Mouse (Mus musculus) liver, embryonic 16.5 days (tissue): ENCODE measurements around the gene Hectd4. TPM values are rescaled to one million over a fixed set of nuclear protein-coding genes. Genes with fewer than 3 reads are reported as not detected.

ENCODE experiments used
- ATAC-seq: fragments of 200-750 bp; cut with Nextera tagmentation; 2 replicates; pipeline ENCODE4 v1.8.0; 2017; ENCODE audit warnings: low read depth, mild to moderate bottlenecking, moderate number of reproducible peaks, moderate library complexity
- H3K27ac ChIP-seq: fragments of 300-500 bp; sonication (generic); 2 replicates; pipeline ENCODE4 v1.5.1; 2014; ENCODE audit warnings: mild to moderate bottlenecking, low read length
- H3K27me3 ChIP-seq: fragments of 300-500 bp; sonication (generic); 2 replicates; pipeline ENCODE4 v1.6.1; 2014; ENCODE audit warnings: low read depth, low read length, mixed read lengths; ENCODE audit not compliant: control insufficient read depth, insufficient read depth
- H3K36me3 ChIP-seq: fragments of 300-500 bp; sonication (generic); 2 replicates; pipeline ENCODE4 v1.6.1; 2014; ENCODE audit warnings: mild to moderate bottlenecking; ENCODE audit not compliant: control insufficient read depth, insufficient read depth
- H3K4me1 ChIP-seq: fragments of 300-500 bp; sonication (generic); 2 replicates; pipeline ENCODE4 v1.6.1; 2014; ENCODE audit warnings: low read depth, low read length, mixed read lengths; ENCODE audit not compliant: control insufficient read depth
- H3K4me2 ChIP-seq: fragments of 300-500 bp; sonication (generic); 2 replicates; pipeline ENCODE4 v1.6.1; 2014; ENCODE audit warnings: low read depth, low read length, mixed read lengths
- H3K4me3 ChIP-seq: fragments of 300-500 bp; sonication (generic); 2 replicates; pipeline ENCODE4 v1.5.1; 2014; ENCODE audit warnings: low read depth, mild to moderate bottlenecking, low read length
- H3K9ac ChIP-seq: fragments of 300-500 bp; sonication (generic); 2 replicates; pipeline ENCODE4 v1.6.1; 2014; ENCODE audit warnings: low read depth, low read length
- H3K9me3 ChIP-seq: fragments of 300-500 bp; sonication (generic); replicated peaks from 2 replicates; pipeline ENCODE4 v1.6.1; 2016; ENCODE audit warnings: low read length; ENCODE audit not compliant: control insufficient read depth
- WGBS: fragments of 180-500 bp; shearing (Covaris S2); extraction: QIAGEN DNeasy Blood & Tissue Kit; methylation state at CpG from one replicate; pipeline ENCODE4 v1.1.7; 2014; ENCODE audit not compliant: insufficient replicate concordance; 5-methylcytosine and 5-hydroxymethylcytosine counted together
- polyA plus RNA-seq: library from polyadenylated mRNA; unstranded; fragments of >200 nt; fragmentation: Nextera tagmentation; extraction: Ambion mirVana; gene quantifications from 2 replicates; pipeline ENCODE4 v1.2.1, GENCODE M21; 2015

Gene Hectd4
- polyA plus RNA-seq, 1 experiment from 2014 or later: 8.7 TPM

- H3K9me3 ChIP-seq: no peaks in the 10 kb centered on the region
- H3K9ac ChIP-seq: no peak overlapping the region
- 45% methylated on average over 16 of the region's 16 CpGs for WGBS
- no peak overlapping the region for H3K4me3 ChIP-seq
- no peaks in the 10 kb centered on the region for H3K27me3 ChIP-seq
- H3K4me2 ChIP-seq: no peak overlapping the region
- H3K36me3 ChIP-seq: no peaks in the 10 kb centered on the region
- H3K27ac ChIP-seq: no peak overlapping the region
- H3K4me1 ChIP-seq: peaks cover 5% of the 10 kb centered on the region
- no peak for ATAC-seq
These were observed 172.8 kb downstream of the Hectd4 start for GRCm38 (mm10) chr5:121392667-121393380.

DNA sequence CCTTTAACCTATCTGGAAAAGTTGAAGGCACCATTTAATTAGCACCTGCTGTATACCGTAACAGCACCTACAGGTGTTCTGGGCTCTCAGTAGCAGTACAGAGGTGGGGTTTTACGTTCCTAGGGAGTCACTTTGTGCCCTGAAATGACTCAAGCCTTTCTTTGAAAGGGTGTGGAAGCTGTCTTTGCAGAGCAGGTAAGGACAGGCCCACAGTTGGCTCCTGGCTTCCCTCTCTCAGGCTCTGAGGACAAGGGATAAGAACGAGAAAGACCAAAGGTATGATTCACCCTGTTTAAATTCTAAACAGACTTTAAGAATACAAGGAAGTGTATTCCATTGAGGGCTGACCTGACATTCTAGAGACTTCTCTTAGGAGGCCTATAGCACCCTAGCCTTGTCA is 173.4 kb downstream of the Hectd4 start:
- H3K9me3 ChIP-seq: no peaks in the 10 kb centered on the region
- peaks cover 6% of the 10 kb centered on the region for H3K4me1 ChIP-seq
- no peak overlapping the region for H3K4me2 ChIP-seq
- no peak overlapping the region for H3K4me3 ChIP-seq
- no peak overlapping the region for H3K9ac ChIP-seq
- H3K36me3 ChIP-seq: no peaks in the 10 kb centered on the region
- no peak for ATAC-seq
- no peak overlapping the region for H3K27ac ChIP-seq
- 77% methylated on average over 3 of the region's 3 CpGs for WGBS
- no peaks in the 10 kb centered on the region for H3K27me3 ChIP-seq

DNA sequence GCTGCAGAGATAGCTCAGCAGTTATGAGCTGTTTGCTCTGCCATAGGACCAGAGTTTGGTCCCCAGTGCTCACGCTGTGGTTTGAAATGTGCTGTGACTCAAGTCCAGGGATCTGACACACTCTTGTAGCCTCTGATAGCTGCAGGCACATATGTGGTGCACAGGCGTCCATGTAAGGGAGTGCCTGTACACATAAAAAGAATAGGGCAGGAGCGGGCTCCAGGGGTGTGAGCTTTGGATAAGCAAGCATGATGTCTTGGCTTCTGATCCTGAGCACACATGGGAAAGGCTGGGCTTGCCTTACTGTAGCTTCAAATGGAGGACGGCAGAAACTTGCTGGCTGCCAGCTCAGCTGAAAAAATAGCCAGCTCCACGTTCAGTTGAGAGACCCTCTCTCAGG is 175.6 kb downstream of the Hectd4 start:
- Histone ChIP-seq H3K27ac (no peak overlapping the region), H3K36me3 (no peaks in the 10 kb centered on the region), H3K9me3 (no peaks in the 10 kb centered on the region), H3K4me1 (peaks cover 25% of the 10 kb centered on the region), H3K4me3 (no peak overlapping the region), H3K4me2 (no peak overlapping the region), H3K27me3 (no peaks in the 10 kb centered on the region), H3K9ac (no peak overlapping the region)
- no peak for ATAC-seq
- WGBS: 69% methylated on average over 5 of the region's 5 CpGs

DNA sequence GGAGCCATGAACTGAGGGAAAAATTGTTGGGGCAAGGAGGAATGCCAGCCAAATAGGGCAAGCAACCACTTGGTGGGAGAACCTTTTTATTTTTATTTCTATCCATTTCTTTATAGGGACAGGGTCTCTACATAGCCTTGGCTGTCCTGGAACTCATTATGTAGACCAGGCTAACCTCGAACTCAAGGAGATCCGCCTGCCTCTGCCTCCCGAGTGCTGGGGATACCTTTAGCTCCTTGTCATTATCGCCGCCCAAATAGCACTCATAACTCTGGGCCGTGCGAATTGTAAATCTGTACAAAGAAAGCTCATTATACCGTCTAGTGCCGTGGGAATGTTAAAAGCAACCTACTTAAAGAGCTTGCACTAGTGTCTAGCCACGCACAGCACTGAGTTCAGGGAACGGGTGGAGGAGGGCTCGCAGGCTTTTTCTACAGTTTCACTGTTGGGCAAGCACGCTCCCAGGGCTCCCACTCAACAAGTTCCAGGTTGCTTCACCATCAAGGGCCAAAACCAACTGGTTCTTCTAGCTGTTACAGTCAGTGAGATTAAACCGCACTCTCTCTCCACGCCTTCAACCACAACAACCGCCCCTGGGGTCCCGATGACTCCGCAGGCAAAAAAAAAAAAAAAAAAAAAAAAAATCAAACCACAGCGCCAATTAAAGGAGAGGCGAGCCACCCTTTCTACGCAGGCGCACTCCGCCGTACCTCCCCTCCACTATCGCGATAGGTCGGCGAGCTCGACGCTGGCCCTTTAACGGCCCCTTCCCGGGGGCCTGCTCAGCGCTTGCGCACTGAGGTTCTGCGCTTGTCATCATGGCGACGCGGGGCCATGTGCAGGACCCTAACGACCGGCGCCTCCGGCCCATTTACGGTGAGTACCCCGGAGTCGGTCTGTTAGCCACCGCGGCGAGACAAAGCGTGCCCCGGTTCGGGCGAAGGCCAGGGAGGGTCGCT is 177.4 kb downstream of the Hectd4 start, which contains the start of gene Naa25:
Gene Naa25, plus strand, starts transcription at position 750 of the 959 bp plus-strand sequence.
- H3K36me3 ChIP-seq: no peaks in the 10 kb centered on the region
- H3K4me1 ChIP-seq: peaks cover 33% of the 10 kb centered on the region
- H3K27ac ChIP-seq: peak within 1 kb of the TSS; percentile 86
- 6% methylated on average over 52 of the region's 53 CpGs for WGBS
- H3K4me2 ChIP-seq: peak within 1 kb of the TSS; percentile 97
- ATAC-seq: peak; percentile 96
- peak within 1 kb of the TSS; percentile 84 for H3K9ac ChIP-seq
- no peaks in the 10 kb centered on the region for H3K9me3 ChIP-seq
- no peaks in the 10 kb centered on the region for H3K27me3 ChIP-seq
- peak within 1 kb of the TSS; percentile 93 for H3K4me3 ChIP-seq

DNA sequence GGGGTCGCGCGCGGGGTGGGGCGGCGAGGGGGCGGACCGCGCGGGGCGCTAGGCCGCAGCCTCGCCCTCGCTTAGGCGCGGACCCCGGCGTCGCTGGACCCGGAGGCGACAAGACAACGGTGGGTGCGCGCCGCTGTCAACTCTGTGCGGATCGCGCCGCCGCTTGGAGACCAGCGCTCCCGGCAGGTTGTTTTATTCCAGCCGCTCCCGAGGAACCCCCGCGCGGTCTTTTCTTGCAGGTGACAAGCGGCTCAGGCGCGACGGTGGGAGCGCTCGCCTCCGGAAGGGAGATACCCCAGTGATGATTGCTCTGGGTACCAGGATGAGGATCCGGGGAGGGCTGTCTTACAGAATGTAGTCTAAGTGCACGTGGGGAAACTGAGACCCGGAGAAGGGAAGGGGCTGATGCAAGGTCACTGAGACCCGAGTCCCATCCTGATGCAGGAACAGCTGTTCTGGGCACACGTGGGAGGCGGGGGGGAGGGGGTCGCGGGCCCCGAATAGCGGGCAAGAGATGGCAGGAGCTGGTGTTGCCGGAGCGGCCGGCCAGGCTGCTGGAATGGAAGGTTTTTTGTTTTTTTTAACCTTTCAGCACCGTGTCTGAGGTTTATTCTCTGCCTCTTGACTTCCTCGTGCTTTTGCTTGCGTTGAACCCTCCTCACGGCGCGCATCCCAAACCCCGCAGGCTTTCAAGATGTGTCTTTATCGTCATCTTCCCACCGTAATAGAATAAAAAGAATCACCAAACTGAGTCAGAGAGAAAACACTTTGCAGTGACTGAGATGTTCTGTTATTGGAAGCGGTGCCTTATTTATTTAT is 178.3 kb downstream of the Hectd4 start:
- peak overlapping the region; percentile 93 for H3K4me3 ChIP-seq
- peak overlapping the region; percentile 45 for H3K27ac ChIP-seq
- H3K9ac ChIP-seq: peak overlapping the region; percentile 84
- no peaks in the 10 kb centered on the region for H3K9me3 ChIP-seq
- WGBS: 1% methylated on average over 67 of the region's 67 CpGs
- H3K4me2 ChIP-seq: peak overlapping the region; percentile 97
- peak; percentile 72 for ATAC-seq
- H3K36me3 ChIP-seq: no peaks in the 10 kb centered on the region
- H3K4me1 ChIP-seq: peaks cover 33% of the 10 kb centered on the region
- H3K27me3 ChIP-seq: no peaks in the 10 kb centered on the region

- 22% methylated on average over 9 of the region's 9 CpGs for WGBS
- ATAC-seq: no peak
- Histone ChIP-seq H3K27ac (no peak overlapping the region), H3K9ac (peak overlapping the region; percentile 84; the same call in 1 of the 2 replicates), H3K4me1 (peaks cover 33% of the 10 kb centered on the region), H3K4me3 (peak overlapping the region; percentile 93), H3K4me2 (peak overlapping the region; percentile 97), H3K27me3 (no peaks in the 10 kb centered on the region), H3K9me3 (no peaks in the 10 kb centered on the region), H3K36me3 (no peaks in the 10 kb centered on the region)
These were observed 179.0 kb downstream of the Hectd4 start for GRCm38 (mm10) chr5:121398965-121399462.

- no peaks in the 10 kb centered on the region for H3K27me3 ChIP-seq
- no peak for ATAC-seq
- no peaks in the 10 kb centered on the region for H3K36me3 ChIP-seq
- H3K9me3 ChIP-seq: no peaks in the 10 kb centered on the region
- peak overlapping the region; percentile 97 for H3K4me2 ChIP-seq
- no peak overlapping the region for H3K27ac ChIP-seq
- 50% methylated on average over 5 of the region's 5 CpGs for WGBS
- peaks cover 33% of the 10 kb centered on the region for H3K4me1 ChIP-seq
- H3K9ac ChIP-seq: no peak overlapping the region
- H3K4me3 ChIP-seq: peak overlapping the region; percentile 93; the same call in 1 of the 2 replicates
These were observed 179.5 kb downstream of the Hectd4 start for GRCm38 (mm10) chr5:121399540-121399939.

- Histone ChIP-seq H3K9me3 (no peaks in the 10 kb centered on the region), H3K27ac (no peak overlapping the region), H3K4me1 (peaks cover 33% of the 10 kb centered on the region), H3K4me3 (no peak overlapping the region), H3K4me2 (0 out of 2 replicates have a peak overlapping the region, but pooled peaks have one; percentile 97), H3K36me3 (no peaks in the 10 kb centered on the region), H3K27me3 (no peaks in the 10 kb centered on the region), H3K9ac (no peak overlapping the region)
- ATAC-seq: no peak
- 31% methylated on average over 5 of the region's 5 CpGs for WGBS
These were observed 180.0 kb downstream of the Hectd4 start for GRCm38 (mm10) chr5:121400064-121400463.
